Mouse (Mus musculus) midbrain, embryonic 16.5 days (tissue): Measurements from ENCODE around the gene Vmn1r112. TPM values are rescaled to one million over a fixed set of nuclear protein-coding genes. Genes with fewer than 3 reads are reported as not detected.
"Not testable (repeated sequence)": the region's sequence is repeated elsewhere in the genome, so short reads cannot be mapped to it uniquely, and the experiment has no call there.

Experiments
- ATAC-seq: fragments of 200-750 bp; cut with Nextera tagmentation; 2 replicates; pipeline ENCODE4 v1.8.0; 2017; ENCODE audit warnings: moderate TSS enrichment
- H3K27ac ChIP-seq: fragments of 300-500 bp; sonication (generic); 2 replicates; pipeline ENCODE4 v1.5.1; 2014; ENCODE audit warnings: mild to moderate bottlenecking, low read length, mixed read lengths
- H3K27me3 ChIP-seq: fragments of 300-500 bp; sonication (generic); 2 replicates; pipeline ENCODE4 v1.6.1; 2014; ENCODE audit warnings: low read depth, low read length, mixed read lengths; ENCODE audit not compliant: control insufficient read depth, insufficient read depth
- H3K36me3 ChIP-seq: fragments of 300-500 bp; sonication (generic); 2 replicates; pipeline ENCODE4 v1.6.1; 2014; ENCODE audit warnings: mild to moderate bottlenecking, low read length, moderate library complexity, mixed read lengths; ENCODE audit not compliant: control insufficient read depth, insufficient read depth
- H3K4me1 ChIP-seq: fragments of 300-500 bp; sonication (generic); 2 replicates; pipeline ENCODE4 v1.6.1; 2014; ENCODE audit warnings: mild to moderate bottlenecking, low read length, mixed read lengths; ENCODE audit not compliant: control insufficient read depth, insufficient read depth
- H3K4me2 ChIP-seq: fragments of 300-500 bp; sonication (generic); 2 replicates; pipeline ENCODE4 v1.6.1; 2014; ENCODE audit warnings: mild to moderate bottlenecking, low read length, mixed read lengths
- H3K4me3 ChIP-seq: fragments of 300-500 bp; sonication (generic); 2 replicates; pipeline ENCODE4 v1.5.1; 2014; ENCODE audit warnings: low read depth, mild to moderate bottlenecking, low read length, moderate library complexity, mixed read lengths
- H3K9ac ChIP-seq: fragments of 300-500 bp; sonication (generic); 2 replicates; pipeline ENCODE4 v1.6.1; 2014; ENCODE audit warnings: low read depth, low read length, mixed read lengths
- H3K9me3 ChIP-seq: fragments of 300-500 bp; sonication (generic); replicated peaks from 2 replicates; pipeline ENCODE4 v1.6.1; 2014; ENCODE audit warnings: mild to moderate bottlenecking, low read length, mixed read lengths; ENCODE audit not compliant: control insufficient read depth, poor library complexity, severe bottlenecking
- WGBS: fragments of 180-500 bp; shearing (Covaris S2); extraction: QIAGEN DNeasy Blood & Tissue Kit; methylation state at CpG from one replicate; pipeline ENCODE4 v1.1.7; 2014; 5-methylcytosine and 5-hydroxymethylcytosine counted together
- polyA plus RNA-seq: library from polyadenylated mRNA; unstranded; fragments of >200 nt; fragmentation: Nextera tagmentation; extraction: Ambion mirVana; gene quantifications from 2 replicates; pipeline ENCODE4 v1.2.1, GENCODE M21; 2015

Vmn1r112 gene
- not detected in 2 replicates for polyA plus RNA-seq

GRCm38 (mm10) chr7:20770885-20771284 lies at the start of gene Vmn1r112:
TSS of gene Vmn1r112 (plus strand) at chr7:20771185.
- WGBS, result no CpG with 5 or more reads among the region's 3 CpGs
- H3K27ac ChIP-seq, H3K9ac ChIP-seq, H3K4me2 ChIP-seq, ATAC-seq, H3K36me3 ChIP-seq, H3K27me3 ChIP-seq, H3K9me3 ChIP-seq, H3K4me1 ChIP-seq, H3K4me3 ChIP-seq: not testable (repeated sequence)

- H3K4me2 ChIP-seq, H3K9ac ChIP-seq, H3K4me1 ChIP-seq, H3K9me3 ChIP-seq, H3K36me3 ChIP-seq, H3K27ac ChIP-seq, ATAC-seq, H3K4me3 ChIP-seq, H3K27me3 ChIP-seq: not testable (repeated sequence)
- WGBS, result no CpG with 5 or more reads among the region's 1 CpGs
These were observed 40.5 kb upstream of the Vmn1r112 start, which contains the start of gene Gm10668 for GRCm38 (mm10) chr7:20730524-20730923. TSS of gene Gm10668 (minus strand) at chr7:20730624.

GRCm38 (mm10) chr7:20786985-20787384 lies 16.0 kb downstream of the Vmn1r112 start, which contains the start of gene Vmn1r113:
TSS of gene Vmn1r113 (plus strand) at chr7:20787285.
- H3K9me3 ChIP-seq, ATAC-seq, H3K4me3 ChIP-seq, H3K27me3 ChIP-seq, H3K36me3 ChIP-seq, H3K27ac ChIP-seq, H3K4me2 ChIP-seq, H3K4me1 ChIP-seq, H3K9ac ChIP-seq: not testable (repeated sequence)
- 52% methylated on average over 2 of the region's 2 CpGs for WGBS

GRCm38 (mm10) chr7:20812086-20812485 lies 41.1 kb downstream of the Vmn1r112 start, which contains the start of gene Vmn1r114:
TSS of gene Vmn1r114 (minus strand) at chr7:20812186.
- H3K4me1 ChIP-seq, H3K4me2 ChIP-seq, H3K4me3 ChIP-seq, H3K27me3 ChIP-seq, H3K36me3 ChIP-seq, H3K9ac ChIP-seq, ATAC-seq, H3K9me3 ChIP-seq, H3K27ac ChIP-seq: not testable (repeated sequence)
- no CpG with 5 or more reads among the region's 5 CpGs for WGBS

Other genes with a start within 250 kb of the Vmn1r112 start
- not detected in 2 replicates for gene Vmn1r104, start 237.3 kb upstream of the Vmn1r112 start, polyA plus RNA-seq
- gene Gm5726, start 225.4 kb upstream of the Vmn1r112 start, polyA plus RNA-seq, result not detected in 2 replicates
- not detected in 2 replicates for gene Gm4141, start 194.9 kb upstream of the Vmn1r112 start, polyA plus RNA-seq
- gene Gm4513, start 172.2 kb upstream of the Vmn1r112 start, polyA plus RNA-seq, result not detected in 2 replicates
- gene Vmn1r107, start 102.3 kb upstream of the Vmn1r112 start, polyA plus RNA-seq, result not detected in 2 replicates
- not detected in 2 replicates for gene Vmn1r111, start 68.0 kb upstream of the Vmn1r112 start, polyA plus RNA-seq
- gene Gm10668, start 40.6 kb upstream of the Vmn1r112 start, polyA plus RNA-seq, result not detected in 2 replicates
- gene Vmn1r113, start 16.1 kb downstream of the Vmn1r112 start, polyA plus RNA-seq, result not detected in 2 replicates
- not detected in 2 replicates for gene Vmn1r114, start 41.0 kb downstream of the Vmn1r112 start, polyA plus RNA-seq
- not detected in 2 replicates for gene Vmn1r115, start 73.8 kb downstream of the Vmn1r112 start, polyA plus RNA-seq
- not detected in 2 replicates for gene Vmn1r116, start 101.1 kb downstream of the Vmn1r112 start, polyA plus RNA-seq
- not detected in 2 replicates for gene Vmn1r117, start 112.9 kb downstream of the Vmn1r112 start, polyA plus RNA-seq
- gene Vmn1r118, start 141.2 kb downstream of the Vmn1r112 start, polyA plus RNA-seq, result not detected in 2 replicates
- not detected in 2 replicates for gene Vmn1r119, start 241.3 kb downstream of the Vmn1r112 start, polyA plus RNA-seq